Mouse (Mus musculus) heart, postnatal 14 days (tissue): ENCODE measurements around the gene Tgfbr2. TPM values are rescaled to one million over a fixed set of nuclear protein-coding genes. Genes with fewer than 3 reads are reported as not detected.
"Not testable (repeated sequence)": the region's sequence is repeated elsewhere in the genome, so short reads cannot be mapped to it uniquely, and the experiment has no call there.

ENCODE experiments used
- DNase-seq, 2 experiments: peaks; one replicate each; pipeline ENCODE4 v3.0.0; 2021 to 2022
- intact Hi-C: fragments of 180-260 bp; cut with DNase I; formaldehyde crosslinking; loops from one replicate; pipeline ENCODE4 v1.15.1; 2025
- total RNA-seq, 2 experiments: library from RNA; stranded (reverse); gene quantifications; 2 replicates each; pipeline ENCODE4 v1.2.3; 2021

Tgfbr2 gene
- total RNA-seq, 2 experiments from 2014 or later: 42.3 to 52.2 TPM

DNA sequence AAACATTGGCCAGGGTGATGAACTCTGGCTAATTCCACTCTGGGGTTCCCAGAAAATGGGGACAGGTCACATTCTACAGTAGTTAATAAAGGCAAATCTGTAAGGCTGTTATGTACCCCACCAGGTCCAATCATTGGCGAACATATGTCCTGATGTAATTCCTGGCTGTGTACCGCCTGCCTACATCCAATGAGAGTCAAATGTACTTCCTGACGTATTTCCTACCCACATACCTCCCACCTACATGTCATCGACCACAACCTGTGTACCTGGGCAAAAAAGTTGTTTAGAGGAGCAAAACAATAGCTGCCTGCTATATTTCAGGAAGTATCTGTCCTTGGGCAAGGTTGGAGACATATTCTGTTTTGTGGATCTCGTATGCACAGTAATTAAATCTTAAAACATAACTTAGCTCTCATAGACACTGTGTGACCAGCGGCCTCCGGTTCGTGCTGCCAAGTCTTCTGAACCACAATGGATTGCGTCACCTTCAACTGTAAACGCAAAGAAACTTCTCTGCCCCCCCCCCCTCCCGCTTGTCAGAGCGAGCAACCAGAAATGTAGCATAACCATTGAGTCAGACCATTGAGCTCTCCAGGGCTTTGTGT is 90.7 kb downstream of the Tgfbr2 start:
- no peak for DNase-seq
- intact Hi-C loops: no loop called here

DNA sequence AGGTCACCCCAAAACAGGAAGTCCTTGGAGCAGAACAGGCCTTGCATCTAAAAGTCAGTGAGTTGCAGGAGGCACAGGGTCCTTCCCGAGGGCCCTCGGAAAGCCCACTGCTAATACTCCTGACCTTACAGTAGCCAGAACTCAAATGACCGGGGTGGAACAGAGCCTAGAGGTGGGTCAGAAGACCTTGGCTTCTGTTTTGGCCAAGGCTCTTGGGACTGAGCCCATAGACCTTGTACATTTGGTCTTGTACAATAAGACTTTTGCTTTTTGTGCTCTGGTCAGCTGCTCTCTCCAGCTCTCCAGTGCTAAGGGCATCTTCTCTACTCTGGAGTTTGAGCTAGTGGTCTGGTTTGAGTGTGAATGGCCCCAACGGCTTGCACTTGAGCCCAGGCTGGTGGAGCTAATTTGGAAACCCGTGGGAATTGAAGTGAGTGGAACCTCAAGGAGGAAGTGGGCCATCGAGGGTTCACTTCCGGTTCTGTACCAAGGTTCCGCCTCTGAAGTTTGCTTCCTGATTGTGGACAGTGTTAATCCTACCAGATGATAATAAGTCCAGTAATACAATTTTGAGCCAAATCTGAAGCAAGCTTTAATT is 91.3 kb downstream of the Tgfbr2 start:
- no peak for DNase-seq
- intact Hi-C loops: no loop called here

DNA sequence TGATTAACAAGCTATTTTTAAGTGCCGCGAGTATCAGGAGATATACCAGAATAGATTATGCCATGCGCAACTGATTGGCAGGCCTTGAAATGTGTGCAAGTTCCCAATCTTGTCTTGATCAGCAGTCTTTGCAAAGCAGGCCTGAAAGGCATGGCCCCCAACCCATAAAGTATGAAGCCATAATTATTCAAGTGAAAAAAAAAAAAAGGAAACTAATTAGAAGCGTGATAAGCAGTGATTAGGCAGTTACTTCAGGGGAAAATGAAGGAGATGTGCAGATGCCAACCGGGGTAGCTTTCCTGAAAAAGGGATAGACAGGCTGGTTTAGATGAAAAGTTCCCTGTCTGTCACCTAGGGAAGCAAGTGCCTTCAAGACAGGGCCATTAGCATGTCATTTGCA is 91.9 kb downstream of the Tgfbr2 start:
- intact Hi-C loops: no loop called here
- DNase-seq: no peak

- no peak for DNase-seq
- intact Hi-C loops: no loop called here
Observed at GRCm38 (mm10) chr9:116081781-116082180, 93.4 kb downstream of the Tgfbr2 start.

- DNase-seq: no peak
- intact Hi-C loops: no loop called here
Observed at GRCm38 (mm10) chr9:116077419-116077818, 97.7 kb downstream of the Tgfbr2 start.

GRCm38 (mm10) chr9:116076946-116077345 is 98.2 kb downstream of the Tgfbr2 start:
- intact Hi-C loops: no loop called here
- no peak for DNase-seq

DNA sequence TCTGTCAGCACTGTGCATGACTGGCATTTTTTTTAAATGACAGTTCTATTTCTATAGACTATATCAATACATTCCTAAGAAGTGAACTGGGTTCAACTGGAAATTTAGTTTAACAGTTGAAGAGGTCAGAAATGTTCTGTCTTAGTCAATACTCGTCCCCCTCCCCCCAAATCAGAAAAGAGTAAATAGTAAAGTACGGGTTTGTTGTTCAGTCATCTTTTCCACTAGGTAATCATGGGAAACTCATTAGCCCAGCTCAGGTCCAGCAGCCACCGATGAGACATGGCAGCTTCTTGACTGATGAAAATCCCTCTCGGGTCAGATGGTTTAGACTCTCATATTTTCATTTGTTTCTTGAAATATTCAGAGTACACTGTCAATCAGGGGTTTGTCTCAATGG is 99.0 kb downstream of the Tgfbr2 start:
- no peak for DNase-seq
- intact Hi-C loops: no loop called here

GRCm38 (mm10) chr9:116071561-116071960 is 103.6 kb downstream of the Tgfbr2 start:
- intact Hi-C loops, DNase-seq: not testable (repeated sequence)

- DNase-seq: no peak
Observed at GRCm38 (mm10) chr9:116064774-116065173, 110.4 kb downstream of the Tgfbr2 start.

GRCm38 (mm10) chr9:116060691-116061090 is 114.5 kb downstream of the Tgfbr2 start:
- DNase-seq: no peak
- intact Hi-C loops: loop anchor here (5.0 kb wide), 2 partner anchors 322 to 497 kb away; no protein-coding TSS in a partner anchor

More at GRCm38 (mm10) chr9:116064774-116065173, 110.4 kb downstream of the Tgfbr2 start:
- intact Hi-C loops: loop anchor here (5.0 kb wide), 2 partner anchors 318 to 493 kb away; no protein-coding TSS in a partner anchor

DNA sequence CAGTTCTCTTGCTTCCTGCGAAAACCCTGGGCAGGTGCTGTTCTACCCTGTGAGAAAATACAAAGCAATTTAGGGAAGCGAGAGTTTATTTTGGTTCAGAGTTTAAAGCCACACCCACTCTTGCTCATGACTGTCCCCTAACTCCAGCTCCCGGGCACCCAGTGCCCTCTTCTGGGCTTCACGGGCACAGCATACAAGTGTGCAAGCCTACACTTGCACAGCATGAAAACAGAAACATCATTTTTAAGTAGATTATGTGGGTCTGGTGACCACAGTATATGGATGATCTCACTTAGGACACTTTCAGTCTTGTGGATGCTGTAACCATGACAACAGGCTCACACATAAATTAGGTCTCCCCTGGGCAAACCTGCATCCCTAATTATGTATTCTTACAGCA is 116.0 kb downstream of the Tgfbr2 start:
- intact Hi-C loops: no loop called here
- DNase-seq: peak in 1 of 2 experiments; percentile 15

- DNase-seq: no peak
- intact Hi-C loops: no loop called here
Observed at GRCm38 (mm10) chr9:116058475-116058874, 116.7 kb downstream of the Tgfbr2 start.

DNA sequence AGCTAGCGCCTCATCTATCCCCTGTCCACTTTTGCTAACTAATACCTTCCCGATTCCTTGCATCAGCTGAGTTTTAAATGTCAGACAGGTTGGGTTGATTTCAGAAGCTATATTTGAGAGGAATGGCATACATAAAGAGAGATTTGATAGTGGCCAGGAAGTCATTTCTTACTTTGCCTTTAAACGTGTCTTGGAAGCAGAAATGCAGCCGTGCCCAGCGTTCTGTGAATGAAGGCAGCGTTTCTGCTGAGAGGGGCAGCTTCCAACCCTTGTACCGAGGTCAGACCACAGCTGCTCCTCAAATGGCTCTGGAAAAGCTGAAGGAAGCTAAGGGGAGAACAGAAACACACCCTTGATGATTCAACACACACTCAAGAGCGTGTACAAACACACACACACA is 121.2 kb downstream of the Tgfbr2 start:
- intact Hi-C loops: no loop called here
- no peak for DNase-seq

DNA sequence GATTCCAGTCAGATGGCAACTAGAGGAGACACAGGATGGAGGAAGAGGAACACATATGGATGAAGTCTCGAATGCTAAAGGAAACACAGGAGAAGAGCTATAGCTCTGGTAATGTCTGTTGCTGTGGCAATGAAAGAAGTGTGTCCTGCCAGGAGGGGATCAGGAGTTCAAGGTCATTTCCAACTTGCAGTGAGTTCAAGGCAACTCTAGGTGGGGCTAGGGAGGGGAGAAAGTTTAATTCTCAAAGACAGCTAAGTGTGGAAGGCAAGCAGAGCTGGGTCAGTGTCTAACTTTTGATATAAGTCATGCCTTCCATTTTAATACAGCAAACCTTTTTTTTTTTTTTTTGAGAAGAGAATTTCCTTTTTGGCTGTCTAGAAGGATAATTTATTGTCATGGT is 125.2 kb downstream of the Tgfbr2 start:
- intact Hi-C loops: no loop called here
- DNase-seq: no peak

DNA sequence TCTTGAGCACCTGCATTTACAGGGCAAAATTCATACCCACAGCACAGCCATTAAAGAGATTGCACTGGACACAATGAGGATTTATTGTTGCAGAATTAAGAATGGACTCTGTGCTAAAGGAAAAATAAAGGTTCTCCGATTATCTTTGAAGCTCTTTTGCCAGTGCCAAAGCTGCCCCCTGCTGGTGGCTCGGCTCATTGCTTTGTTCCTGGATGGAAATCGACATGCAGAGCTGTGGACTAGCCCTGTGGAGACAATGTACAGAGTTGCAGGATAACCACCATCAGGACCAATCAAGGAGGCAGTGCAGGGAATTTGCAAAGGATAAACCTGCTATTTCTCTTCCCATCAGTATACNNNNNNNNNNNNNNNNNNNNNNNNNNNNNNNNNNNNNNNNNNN is 133.4 kb downstream of the Tgfbr2 start:
- DNase-seq: peak; percentile 78 to 90

DNA sequence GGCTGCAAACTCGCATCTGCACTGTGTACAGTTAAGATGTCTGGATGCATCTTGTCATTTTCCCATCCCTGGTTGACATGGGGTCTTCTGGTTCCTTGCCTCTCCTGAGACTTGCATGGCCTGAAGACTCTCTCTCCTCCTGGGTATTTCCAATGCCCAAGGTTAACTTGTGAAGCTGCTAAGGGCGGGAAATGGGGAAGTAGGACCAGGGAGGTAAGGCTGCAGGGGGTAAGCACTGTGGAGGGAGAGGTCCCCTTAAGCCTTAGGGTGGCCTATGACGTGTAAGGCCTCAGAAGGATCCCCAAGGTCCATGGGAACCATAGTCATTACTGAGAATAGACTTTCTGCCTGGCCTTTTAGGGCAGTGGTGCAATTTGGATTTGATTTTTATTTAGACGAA is 133.8 kb downstream of the Tgfbr2 start:
- intact Hi-C loops: loop anchor here (1.0 to 5.0 kb wide), 2 partner anchors 174 to 331 kb away; no protein-coding TSS in a partner anchor
- no peak for DNase-seq

More for the DNA sequence above, 133.4 kb downstream of the Tgfbr2 start:
- intact Hi-C loops: loop anchor here (1.0 to 5.0 kb wide), 2 partner anchors 174 to 331 kb away; no protein-coding TSS in a partner anchor

DNA sequence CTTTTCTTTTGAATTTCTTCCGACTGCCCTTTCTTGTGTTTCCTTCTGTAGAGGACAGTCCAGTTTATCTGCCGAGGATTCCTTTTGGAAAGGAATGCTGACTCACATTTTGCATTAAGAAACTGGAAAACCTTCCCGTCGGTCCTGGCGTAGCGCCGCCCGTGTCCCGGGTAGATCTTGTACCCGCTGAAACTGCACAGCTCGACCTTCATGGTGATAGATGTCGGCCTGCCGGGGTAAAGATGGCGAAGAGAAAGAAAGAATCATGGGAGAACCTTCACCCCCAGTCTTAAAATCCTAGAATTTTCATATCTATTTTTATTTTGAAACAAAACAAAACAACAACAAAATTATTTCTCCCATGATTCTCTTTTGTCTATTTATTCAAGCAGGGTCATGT is 134.3 kb downstream of the Tgfbr2 start:
- intact Hi-C loops: loop anchor here (1.0 to 5.0 kb wide), 2 partner anchors 174 to 331 kb away; no protein-coding TSS in a partner anchor
- DNase-seq: not testable (repeated sequence)

- DNase-seq: no peak
- intact Hi-C loops: loop anchor here (5.0 kb wide), 1 partner anchor 173 kb away; no protein-coding TSS in a partner anchor
Observed at GRCm38 (mm10) chr9:116039981-116040380, 135.2 kb downstream of the Tgfbr2 start.

DNA sequence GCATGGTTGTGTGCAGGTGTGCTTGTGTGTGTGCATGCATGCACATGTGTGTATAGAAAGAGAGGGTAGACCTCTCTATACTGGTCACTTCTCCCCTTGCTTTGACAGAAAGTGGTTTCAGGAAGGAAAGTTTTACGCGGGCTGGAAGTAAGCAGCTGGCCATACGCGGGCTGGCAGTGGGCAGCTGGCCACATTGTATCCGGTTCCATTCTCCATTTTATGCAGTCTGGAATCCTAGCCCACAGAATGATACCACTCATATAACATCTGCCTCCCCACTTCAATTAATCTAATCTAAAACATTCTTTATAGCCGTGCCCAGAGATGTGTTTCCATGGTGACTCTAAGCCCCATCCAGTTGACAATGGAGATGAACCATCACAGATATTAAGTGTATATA is 136.9 kb downstream of the Tgfbr2 start:
- no peak for DNase-seq
- intact Hi-C loops: no loop called here
